Mouse (Mus musculus) cerebellum, adult 2 months (tissue): ENCODE data around the gene Pds5a.

Source experiments
- CTCF ChIP-seq: fragments of 200-500 bp; IDR thresholded peaks from 2 replicates; pipeline ENCODE4 v1.5.1; 2011; ENCODE audit warnings: low read depth, mild to moderate bottlenecking, control low read depth, low read length, moderate library complexity, borderline replicate concordance; ENCODE audit not compliant: insufficient read depth
- POLR2A ChIP-seq: fragments of 200-500 bp; IDR thresholded peaks from 2 replicates; pipeline ENCODE4 v1.6.1; 2011; ENCODE audit warnings: low read length, control low read depth, borderline replicate concordance; ENCODE audit not compliant: insufficient read depth

- TF ChIP-seq CTCF (no peak), POLR2A (no peak)
Measured at GRCm38 (mm10) chr5:65731173-65732007, 33.3 kb upstream of the Pds5a start.
